Mouse (Mus musculus) cerebellum, postnatal 36 days (tissue): ENCODE measurements at regions not wholly inside any gene's neighbourhood (a gene's known extent, or its start where the extent isn't known, plus 50 kb on each side); places are given as distances from the start of the nearest gene placed in this dataset.

Experiments used
- DNase-seq, 2 experiments: peaks; one replicate each; pipeline ENCODE4 v3.0.0; 2021 to 2022; ENCODE audit warnings: mixed read lengths in 2 of 2

DNA sequence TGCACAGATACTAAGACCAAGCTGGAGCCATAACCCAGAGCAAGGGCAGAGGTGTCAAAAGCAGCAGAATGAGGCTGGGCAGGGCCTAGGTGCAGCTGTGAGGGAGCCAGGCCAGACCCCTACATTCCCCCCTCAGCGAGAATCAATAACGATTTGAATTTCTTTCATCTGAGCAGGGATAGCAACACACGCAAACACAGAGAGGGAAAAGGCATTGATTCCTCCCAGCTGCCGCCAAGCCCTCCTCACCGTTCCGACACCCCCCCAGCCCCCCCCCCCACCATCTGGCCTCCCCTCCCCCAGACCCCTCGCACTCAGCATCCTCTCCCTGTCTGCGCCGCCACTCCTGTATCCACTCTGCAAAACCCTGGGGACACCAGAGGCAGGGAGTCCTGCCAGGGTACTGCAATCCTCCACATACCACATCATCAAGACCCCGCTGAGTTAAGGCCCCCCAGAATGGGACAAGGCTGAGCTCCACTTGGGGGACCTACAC is 166.9 kb downstream of the 3100002H09Rik start:
- no peak for DNase-seq

DNA sequence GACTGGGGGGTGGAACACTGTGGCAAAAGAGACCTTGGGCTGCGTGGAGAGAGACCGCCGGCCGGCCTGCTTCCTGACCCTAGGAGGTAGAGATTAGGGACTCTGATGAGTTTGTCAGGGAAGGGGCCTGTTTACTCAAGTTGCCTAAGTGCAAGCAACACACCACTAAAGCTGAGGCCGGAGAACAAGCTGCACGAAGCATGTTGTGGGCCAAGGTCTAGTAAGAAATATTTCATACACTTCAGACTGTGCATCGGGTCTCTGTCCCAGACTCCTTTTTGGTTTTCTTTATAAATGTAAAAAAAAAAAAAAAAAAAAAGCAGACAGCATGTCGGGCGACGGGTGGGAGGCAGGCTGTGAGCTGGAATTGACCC is 167.5 kb downstream of the 3100002H09Rik start:
- DNase-seq, result no peak

DNA sequence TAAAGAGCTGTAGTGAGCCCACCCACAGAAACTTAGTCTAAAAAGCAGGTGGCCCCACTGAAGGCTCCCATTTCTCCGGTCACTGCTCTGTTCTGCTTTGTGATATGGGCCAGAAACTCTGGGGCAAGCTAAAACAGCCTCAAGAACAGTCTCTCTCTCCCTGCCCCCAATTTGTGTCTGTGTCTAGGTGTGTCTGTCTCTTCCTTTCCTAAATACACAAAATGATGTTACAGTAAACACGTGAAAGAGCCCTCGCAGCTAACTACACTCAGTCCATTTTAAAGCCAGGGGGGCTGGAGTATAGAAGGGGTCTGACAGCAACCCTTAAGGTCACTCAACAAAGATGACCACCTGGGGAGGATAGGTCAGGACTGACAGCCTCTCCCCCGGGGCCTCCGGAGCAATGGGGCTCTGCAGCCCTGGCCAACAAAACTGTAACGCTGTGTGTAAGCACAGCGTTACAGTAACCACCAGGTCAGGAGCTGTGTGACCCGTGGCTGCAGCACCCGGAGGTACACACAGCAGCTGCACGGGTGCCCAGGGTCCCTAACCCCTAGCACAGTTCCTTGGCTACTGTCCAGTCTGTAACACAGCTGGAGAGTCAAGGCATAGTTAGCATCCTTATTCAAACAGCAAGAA is 168.0 kb downstream of the 3100002H09Rik start:
- no peak for DNase-seq

DNA sequence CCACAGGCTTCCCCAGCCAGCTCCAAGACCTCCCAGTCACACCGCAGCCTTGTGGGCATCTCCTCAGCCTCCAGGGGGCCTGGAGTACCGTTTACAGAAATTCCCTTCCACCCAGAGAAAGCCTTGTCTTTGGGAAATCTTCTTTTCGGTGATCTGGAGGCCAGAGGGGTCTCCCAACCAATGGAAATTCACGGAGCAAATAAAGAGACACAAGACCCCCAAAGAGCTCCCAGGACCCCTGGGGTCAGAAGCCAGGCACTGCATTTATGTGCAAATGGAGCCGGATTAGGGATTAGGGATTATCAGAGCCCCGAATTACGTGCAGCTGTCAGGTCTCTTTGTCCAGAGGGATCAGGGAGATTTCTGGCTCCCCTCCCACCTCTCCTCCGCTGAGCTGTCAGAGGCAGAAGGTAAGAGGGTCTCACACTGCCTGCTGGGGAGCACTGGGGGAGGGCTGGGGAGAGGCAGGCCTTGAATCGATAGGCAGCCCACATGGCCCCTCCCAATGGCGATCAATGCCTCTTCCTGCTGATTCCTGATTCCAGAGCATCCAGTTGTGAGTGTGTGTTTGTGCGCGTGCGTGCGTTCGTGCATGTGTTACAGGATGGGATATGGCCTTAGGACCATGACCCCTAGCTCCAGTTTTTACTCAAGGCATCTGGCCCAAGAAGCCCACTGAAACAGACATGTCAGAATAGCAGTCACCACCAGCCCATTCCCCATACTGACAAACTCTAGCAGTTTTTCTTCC is 168.7 kb downstream of the 3100002H09Rik start:
- no peak for DNase-seq

DNA sequence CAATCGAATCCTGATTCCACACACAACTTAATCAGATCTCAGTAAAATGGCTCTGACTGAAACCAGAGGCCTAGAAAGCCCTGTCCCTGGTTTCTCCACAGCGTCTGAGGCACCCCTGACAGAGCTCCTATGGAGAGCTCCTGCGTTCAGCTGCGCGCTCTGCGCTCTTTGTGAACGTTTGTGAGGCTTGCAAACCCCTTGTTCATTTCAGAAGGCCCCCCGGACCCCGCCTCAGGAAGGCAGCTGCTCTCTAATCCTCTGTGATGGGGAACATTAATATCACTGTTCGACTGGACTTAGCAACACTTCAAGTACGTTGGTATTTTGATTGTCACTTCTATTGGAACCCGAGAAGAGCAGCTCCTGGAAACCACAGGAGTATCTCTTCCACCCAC is 175.6 kb downstream of the 3100002H09Rik start:
- no peak for DNase-seq

DNA sequence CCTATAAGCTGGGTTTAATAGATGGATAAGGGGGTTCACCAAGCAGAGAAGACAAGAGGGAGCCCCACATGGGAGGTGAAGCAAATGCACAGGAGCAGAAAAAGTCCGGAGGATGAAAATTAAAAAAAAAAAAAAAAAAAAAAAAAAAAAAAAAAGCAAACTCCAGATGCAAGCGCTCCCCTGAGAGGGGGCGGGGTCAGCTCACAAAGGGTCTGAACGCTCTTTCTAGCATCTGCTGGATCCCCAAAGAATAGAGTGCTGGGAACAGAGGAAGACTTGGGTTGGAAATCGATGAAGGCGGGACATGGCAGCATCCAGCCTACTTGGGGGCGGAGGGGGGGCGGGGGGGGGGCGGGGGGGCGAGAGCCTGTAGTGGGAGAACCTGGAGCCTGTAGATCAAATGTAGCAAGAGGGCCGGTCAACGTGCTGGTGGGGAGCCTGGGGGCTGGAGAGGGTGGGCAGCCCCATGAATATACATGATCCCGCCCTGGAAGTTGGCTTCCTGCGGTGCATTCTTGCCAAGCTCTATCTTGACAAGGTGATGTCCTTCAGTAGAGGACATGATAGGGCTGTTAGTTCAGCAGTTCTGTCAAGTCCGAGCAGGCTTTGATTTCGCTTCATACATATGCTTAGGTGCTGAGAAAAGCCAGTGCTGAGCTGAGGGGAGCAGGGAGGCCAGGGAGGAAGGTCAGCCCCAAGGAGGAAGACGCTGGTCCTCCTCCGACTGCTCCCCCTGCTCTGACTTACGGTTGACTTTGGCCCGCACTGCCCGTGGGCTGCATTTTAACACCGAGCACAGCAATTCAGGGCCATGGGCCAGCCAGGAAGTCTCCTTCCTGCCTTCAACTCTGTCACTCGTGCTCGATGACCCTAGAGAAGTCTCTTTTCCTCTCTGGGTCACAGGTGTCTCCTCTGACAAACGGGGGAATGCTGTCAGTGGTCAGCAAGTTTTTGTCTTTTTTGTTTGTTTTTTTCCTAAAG is 176.3 kb downstream of the 3100002H09Rik start:
- no peak for DNase-seq

DNA sequence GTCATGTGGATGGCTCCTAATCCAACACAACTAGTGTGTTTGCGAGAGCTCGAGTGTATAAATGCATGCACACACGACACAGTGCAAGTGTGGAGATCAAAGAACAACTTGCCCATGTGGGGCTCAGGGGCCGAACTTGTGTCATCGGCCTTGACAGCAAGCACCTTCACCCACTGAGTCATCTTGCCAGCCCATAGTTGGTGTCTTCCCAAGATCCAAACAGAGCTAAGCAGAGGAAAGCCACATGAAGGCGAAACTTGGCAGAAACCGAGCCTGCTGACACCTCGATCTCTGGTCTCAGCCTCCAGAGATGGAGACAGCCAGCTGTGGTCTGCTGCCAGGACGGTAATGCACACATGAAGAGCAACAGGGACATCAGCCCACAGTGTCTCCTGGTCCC is 177.1 kb downstream of the 3100002H09Rik start:
- no peak for DNase-seq

DNA sequence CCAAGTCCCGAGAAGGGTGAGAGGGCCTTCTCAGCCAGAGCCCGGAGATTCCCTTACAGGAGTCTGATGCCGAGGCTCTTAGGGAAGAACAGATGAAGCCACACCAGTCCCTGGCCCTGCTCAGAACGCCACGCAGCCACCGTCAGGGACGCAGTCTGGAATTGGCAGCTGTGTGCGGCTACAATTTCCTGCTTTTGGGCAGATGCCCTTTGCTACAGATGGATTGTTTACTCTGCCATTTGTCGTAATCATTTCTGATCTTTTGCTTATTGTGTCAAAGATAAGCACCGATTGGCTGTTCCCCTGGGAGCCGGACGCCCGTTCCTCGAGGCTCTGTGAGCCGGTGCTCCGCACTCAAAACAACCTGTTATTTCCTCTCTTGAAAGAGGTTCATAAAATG is 179.4 kb downstream of the 3100002H09Rik start:
- DNase-seq, result no peak

DNA sequence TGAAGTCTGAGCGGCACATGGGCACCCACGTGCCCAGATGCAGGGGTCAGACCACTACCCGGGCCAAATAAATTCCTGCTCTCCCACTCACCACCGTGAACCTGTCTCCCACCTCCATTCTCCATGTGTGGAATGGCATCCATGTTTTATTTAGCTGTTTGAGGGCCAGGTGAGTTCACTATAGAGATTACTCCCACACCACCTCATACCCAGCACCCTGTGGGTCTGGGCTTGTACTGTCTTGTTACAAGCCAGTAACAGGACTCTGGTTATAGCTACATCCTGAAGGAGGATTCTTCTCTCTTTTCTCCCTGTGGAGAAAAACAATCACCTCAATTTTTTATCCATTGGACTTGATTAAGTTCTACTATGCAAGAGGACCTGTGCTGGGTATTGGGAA is 181.8 kb downstream of the 3100002H09Rik start:
- no peak for DNase-seq

DNA sequence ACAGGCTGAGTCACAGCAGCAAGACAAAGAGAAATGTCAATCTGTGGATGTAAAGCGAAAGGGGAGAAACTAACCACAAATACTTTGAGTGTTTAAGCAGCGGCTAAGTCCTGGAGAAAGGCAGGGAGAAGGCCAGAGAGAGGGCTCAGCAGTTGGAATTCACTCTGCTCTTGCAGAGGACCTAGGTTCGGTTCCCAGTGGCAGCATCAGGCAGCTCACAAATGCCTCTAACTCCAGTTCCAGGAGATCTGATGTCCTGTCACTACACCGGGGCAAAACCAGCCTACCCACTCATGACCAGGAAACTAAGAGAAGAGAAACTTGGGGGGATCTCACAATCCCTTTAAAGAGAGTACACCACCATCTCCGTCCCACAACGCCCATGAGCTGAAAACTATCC is 188.2 kb downstream of the 3100002H09Rik start:
- DNase-seq, result no peak

DNA sequence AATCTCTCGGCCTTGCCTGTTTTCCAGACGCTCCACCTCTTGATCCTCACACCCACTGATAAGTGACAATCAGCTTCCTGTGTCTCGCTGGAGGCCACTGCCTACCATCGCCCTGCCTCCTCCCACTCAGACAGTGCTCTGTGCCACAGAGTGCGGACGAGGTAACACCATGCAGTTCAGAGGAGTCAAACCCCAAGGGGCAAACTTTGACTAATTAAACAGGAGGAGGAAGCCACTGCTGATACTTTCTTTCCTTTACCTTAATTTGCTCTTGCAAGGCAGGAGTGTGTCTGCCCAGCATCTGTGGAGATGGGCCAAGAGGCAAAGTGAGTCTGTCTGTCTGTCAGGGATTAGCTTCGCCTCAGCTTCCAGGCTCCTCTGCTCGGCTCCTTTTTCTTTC is 192.2 kb downstream of the 3100002H09Rik start:
- no peak for DNase-seq

DNA sequence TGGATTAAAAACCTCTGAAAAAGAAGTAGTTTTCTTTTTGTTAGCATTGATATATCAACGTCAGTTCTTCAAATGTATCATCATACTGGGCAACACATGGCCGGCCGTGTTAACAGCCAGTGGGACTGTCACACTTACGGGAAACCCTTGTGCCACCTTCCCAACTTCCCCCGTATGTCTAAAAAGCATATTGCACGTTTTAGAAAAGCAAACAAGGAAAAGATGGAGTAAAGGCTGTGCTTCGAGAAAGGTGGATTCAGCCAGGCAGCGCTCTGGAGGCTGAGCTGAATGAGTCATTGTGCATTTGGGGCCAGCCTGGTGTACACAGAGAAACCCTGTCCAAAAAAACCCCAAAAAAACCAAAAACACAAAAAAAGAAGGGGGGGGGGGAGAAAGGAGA is 193.4 kb downstream of the 3100002H09Rik start:
- no peak for DNase-seq

DNA sequence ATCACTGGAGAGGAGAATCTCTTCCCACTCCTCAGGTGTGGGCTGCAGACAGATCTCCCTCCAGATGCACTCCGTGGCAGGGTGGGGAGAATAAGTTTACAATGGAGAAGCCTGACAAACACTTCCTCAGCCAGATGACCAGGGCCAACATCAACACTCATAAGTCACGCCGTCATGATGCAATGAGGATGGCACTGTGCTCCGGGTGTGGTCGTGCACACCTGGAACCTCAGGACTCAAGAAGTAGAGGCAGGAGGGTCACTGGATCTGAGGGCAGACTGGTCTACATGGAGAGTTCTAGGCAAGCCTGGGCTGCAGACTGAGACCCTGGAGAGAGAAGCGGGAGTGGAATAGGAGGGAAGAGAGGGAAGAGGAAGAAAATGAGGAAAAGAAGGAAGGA is 194.3 kb downstream of the 3100002H09Rik start:
- no peak for DNase-seq

DNA sequence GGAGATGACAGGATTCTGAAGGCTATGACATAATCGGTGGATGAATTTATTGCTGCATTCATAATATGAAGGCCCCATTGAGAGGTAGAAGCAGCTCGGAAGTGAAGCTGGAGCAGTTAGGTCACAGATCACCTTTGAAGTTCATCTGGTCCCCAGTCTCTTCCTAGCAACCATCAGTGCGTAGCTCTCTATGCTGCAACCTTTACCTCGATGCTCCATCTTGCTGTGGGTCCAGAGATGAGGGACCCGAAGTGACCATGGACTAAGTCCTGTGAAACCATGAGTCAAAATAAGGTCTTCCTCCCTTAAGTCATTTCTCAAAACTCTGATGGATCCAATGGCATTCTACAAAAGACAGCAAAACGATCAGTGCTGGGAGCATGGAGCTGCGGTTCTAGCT is 196.2 kb downstream of the 3100002H09Rik start:
- DNase-seq, result no peak

DNA sequence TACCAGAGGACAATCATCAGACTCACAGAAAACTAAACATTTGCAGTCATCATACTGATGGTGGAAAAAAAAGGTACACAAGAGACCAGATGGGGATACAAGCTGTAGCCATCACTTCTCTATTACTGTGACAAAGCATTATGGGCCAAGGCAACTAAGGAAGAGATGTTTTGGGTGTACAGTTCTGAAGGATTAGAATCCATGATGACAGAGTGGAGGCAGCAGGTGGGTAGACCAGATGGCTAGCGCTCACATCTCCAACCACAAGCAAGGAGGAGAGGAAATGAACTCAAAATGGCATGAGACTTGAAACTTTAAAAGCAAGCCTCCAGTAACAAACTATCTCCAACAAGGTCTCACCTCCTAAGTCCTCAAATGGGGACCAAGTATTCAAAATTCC is 201.3 kb downstream of the 3100002H09Rik start:
- no peak for DNase-seq

DNA sequence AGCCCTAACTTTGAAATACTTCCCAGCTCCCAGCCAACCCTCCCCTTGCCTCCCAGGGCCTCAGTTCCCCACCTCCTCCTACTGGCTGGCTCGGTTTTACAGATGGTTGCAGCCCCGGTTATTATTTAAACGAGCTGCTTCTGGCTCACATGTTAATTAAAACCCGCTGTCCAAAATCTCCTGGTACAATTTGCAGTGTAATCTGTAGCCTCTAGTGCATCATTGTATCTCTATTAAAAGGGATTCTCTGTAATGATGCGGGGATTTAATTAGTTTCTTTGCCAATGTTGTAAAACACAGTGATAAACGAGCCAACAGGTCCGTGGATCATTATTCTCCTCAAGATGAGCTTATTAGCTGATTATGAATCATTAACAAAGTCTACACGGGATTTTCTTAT is 208.5 kb downstream of the 3100002H09Rik start:
- DNase-seq, result no peak

DNA sequence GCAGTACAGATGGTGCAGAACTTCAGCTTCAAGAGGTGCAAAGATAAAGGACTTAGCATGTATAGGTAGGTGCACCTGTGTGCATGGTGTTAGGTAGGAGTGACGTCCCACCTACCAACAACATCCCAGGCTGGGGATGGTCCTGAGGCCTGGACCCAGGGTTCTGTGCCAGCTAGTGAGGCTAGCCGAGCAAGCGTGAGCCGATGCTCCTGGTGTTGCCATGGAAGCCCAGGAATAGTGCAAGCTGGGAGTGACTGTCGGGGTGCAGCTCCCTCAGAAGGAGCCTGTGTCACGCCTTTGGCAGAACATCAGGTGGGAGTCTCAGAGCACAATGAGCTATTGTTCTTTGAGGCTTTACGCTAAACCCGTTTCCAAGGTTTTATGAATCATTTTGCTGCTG is 209.9 kb downstream of the 3100002H09Rik start:
- DNase-seq, result no peak

DNA sequence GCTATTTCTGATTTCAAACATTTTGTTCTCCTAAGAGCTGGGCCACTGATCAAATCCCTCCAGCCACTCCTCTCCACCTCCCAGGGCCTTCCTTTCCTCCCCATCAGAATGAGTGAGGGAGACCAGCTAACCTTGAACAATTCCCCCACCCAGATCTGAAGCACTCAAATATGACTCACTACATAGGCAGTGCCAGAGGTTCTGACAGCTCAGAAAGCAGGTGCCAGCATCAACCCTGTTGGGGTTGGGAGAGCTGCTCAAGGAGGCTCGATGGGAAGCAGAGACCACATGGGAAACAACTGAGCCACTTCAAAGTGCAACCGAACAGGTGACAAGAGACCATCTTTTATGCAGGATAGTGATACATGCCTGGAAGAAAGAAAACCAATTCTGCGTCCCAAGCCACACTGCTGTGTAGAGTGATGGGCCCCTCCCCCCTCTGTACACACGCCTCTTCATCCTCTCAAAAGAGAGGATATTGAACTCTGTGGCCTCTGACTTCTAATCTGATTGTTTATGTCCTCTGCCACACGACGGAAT is 210.4 kb downstream of the 3100002H09Rik start:
- no peak for DNase-seq

DNA sequence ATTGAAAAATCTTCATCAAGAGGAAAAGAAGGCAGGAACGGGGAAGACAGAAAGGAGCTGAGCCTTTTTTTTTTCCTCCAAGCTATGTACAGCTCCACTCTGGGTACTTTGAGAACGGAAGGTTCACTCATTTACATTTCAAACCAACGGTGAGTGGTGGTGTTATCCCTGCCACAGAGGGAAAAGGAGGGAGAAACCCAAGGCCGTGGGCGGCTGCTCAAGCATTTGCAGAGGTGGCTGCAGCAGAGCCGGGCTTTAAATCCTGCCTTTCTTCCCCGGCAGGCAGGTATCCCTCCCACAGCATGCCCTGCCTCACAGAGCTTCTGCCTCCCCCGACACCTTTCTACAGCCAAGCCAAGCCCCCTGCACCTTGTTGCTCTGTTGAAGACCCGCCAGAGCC is 212.2 kb downstream of the 3100002H09Rik start:
- no peak for DNase-seq

DNA sequence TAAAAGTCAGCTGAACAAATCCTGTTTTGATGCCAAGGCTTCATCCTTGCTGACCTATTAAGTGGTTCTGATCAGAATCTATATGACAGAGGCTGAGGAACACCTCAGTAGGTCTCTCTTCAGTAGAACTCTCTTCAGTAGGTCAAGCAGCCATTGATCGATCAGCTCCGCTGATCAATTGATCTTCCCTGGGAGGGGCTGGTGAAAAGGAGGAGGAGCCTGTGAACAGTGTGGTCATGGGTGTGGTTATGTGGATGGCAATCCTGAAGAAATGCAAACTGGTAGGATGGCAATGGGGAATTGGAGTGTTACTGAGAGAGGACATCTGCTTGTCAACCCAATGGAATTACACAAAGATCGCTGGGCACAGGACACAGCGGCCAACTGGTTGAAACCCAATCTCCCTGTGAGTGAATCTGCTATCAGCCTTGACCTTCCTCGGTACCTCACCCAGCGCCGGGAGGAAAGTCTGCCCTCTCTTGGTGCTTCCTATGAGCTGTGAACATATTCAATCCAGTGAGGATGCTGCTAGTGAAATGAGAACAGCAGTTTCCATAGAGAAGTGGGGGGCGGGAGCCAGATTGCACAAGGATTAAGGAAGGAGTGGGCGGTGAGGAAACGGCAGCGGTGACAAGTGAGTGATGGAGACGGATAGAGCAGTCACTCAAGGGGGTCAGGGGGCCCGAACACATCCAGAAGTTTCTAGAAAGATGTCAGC is 213.9 kb downstream of the 3100002H09Rik start:
- no peak for DNase-seq

DNA sequence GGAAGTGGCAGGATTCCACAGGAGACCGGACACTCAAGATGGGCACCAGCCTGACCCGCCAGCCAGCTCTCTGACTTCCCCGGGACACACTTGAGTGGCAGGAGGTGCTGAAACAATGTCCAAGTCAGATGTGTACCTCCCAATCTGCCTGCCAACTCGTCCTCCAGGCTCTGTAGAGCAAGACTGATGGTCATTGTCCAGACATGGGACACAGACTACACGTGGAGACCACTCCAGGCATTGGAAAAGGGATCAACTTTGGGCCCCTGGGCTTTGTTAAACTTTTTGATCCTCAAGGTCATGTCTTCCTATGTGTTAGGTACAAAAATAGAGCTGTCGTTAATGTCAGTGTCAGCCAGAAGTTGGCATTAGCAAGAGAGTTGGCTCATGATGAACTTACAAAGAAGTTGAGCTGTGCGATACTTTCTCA is 214.6 kb downstream of the 3100002H09Rik start:
- no peak for DNase-seq
